34 mouse cellular contexts compared by ENCODE assay signal in genomic region chr5:114116586-114116985, GRCm38 (mm10). TPM values are rescaled to one million over a fixed set of nuclear protein-coding genes. Genes with fewer than 3 reads are reported as not detected.
"Had no signal": no experiment of that assay in that cellular context is flagged by ENCODE, and none has a peak within 500 bp of the region (broad histone marks: within the 10 kb centered on the region; RNA-seq: fewer than 3 reads in every experiment).

No protein-coding gene starts in this region.

- H3K4me3 ChIP-seq: embryonic facial prominence, embryonic 10.5 days; embryonic facial prominence, embryonic 12.5 days; embryonic facial prominence, embryonic 13.5 days; embryonic facial prominence, embryonic 15.5 days; erythroblast, embryonic 14.5 days; forebrain, embryonic 10.5 days; forebrain, embryonic 12.5 days; forebrain, embryonic 13.5 days; forebrain, embryonic 15.5 days; gastrocnemius, adult 2 months; heart, adult 2 months had no signal

- H3K27me3 ChIP-seq: embryonic facial prominence, embryonic 12.5 days; embryonic facial prominence, embryonic 13.5 days; embryonic facial prominence, embryonic 15.5 days; forebrain, embryonic 12.5 days; forebrain, embryonic 13.5 days; forebrain, embryonic 15.5 days had no signal

- H3K9me3 ChIP-seq: embryonic facial prominence, embryonic 10.5 days; embryonic facial prominence, embryonic 12.5 days; embryonic facial prominence, embryonic 13.5 days; embryonic facial prominence, embryonic 15.5 days; forebrain, embryonic 10.5 days; forebrain, embryonic 12.5 days; forebrain, embryonic 13.5 days; forebrain, embryonic 15.5 days had no signal

- H3K4me2 ChIP-seq: embryonic facial prominence, embryonic 12.5 days; embryonic facial prominence, embryonic 13.5 days; embryonic facial prominence, embryonic 15.5 days; forebrain, embryonic 12.5 days; forebrain, embryonic 13.5 days; forebrain, embryonic 15.5 days had no signal

- H3K9ac ChIP-seq: embryonic facial prominence, embryonic 12.5 days; embryonic facial prominence, embryonic 13.5 days; embryonic facial prominence, embryonic 15.5 days; forebrain, embryonic 12.5 days; forebrain, embryonic 13.5 days; forebrain, embryonic 15.5 days; forebrain, postnatal 0 days had no signal

- DNase-seq: cerebellum, adult 2 months; cerebellum, adult 8-10 months; cerebellum, adult 9-10 months; cerebellum, adult 9-11 months; cerebellum, postnatal 10 days; cerebellum, postnatal 14 days; cerebellum, postnatal 25 days; cerebellum, postnatal 36 days; embryo, embryonic 11 days; forebrain, postnatal 0 days; gastrocnemius, adult 2 months; gastrocnemius, postnatal 10 days; gastrocnemius, postnatal 14 days; gastrocnemius, postnatal 25 days; gastrocnemius, postnatal 36 days; heart, adult 11 months; heart, adult 18-20 months; heart, adult 2 months had no signal

- H3K27ac ChIP-seq: embryonic facial prominence, embryonic 10.5 days; embryonic facial prominence, embryonic 12.5 days; embryonic facial prominence, embryonic 13.5 days; embryonic facial prominence, embryonic 15.5 days; forebrain, embryonic 10.5 days; forebrain, embryonic 12.5 days; forebrain, embryonic 13.5 days; forebrain, embryonic 15.5 days; gastrocnemius, adult 2 months; heart, adult 2 months had no signal

- H3K4me1 ChIP-seq: embryonic facial prominence, embryonic 12.5 days; embryonic facial prominence, embryonic 13.5 days; embryonic facial prominence, embryonic 15.5 days; forebrain, embryonic 10.5 days; forebrain, embryonic 12.5 days; forebrain, embryonic 13.5 days; forebrain, embryonic 15.5 days had no signal

- ATAC-seq: forebrain, embryonic 13.5 days; forebrain, embryonic 14.5 days; forebrain, embryonic 15.5 days; forebrain, embryonic 16.5 days; forebrain, postnatal 0 days had no signal

RNA-seq across cellular contexts. Expression of gene Svop, which starts 25.2 kb away (rescaled TPM):
- total RNA-seq: common myeloid progenitor, adult 5-6 weeks; gastrocnemius, adult 18-20 months; gastrocnemius, adult 2 months; gastrocnemius, adult 8-10 months; gastrocnemius, postnatal 14 days; gastrocnemius, postnatal 25 days; gastrocnemius, postnatal 36 days; gastrocnemius, postnatal 4 days; granulocyte monocyte progenitor cell, adult 5-6 weeks; heart, adult 18-20 months; heart, adult 2 months had no signal
- polyA plus RNA-seq: erythroblast, embryonic 14.5 days had no signal
